Mouse (Mus musculus) ovary, adult 2 months (tissue): ENCODE data around the gene Mucl3. TPM values are rescaled to one million over a fixed set of nuclear protein-coding genes. Genes with fewer than 3 reads are reported as not detected.

Experiments
- polyA plus RNA-seq: library from polyadenylated mRNA; depleted of rRNA; stranded (reverse); fragments of >200 nt; gene quantifications from 2 replicates; pipeline ENCODE4 v1.2.3, GENCODE M21; 2012; rRNA removed

Gene Mucl3
- 0.17 TPM in 1 of 2 replicates, not detected in the other for polyA plus RNA-seq

GRCm38 (mm10) chr17:35643609-35644236 is at the start of gene Mucl3:
Gene Mucl3, minus strand, starts transcription at chr17:35643695.

GRCm38 (mm10) chr17:35673416-35674035 is 30.0 kb upstream of the Mucl3 start, which contains the start of gene Gtf2h4:
Gene Gtf2h4, minus strand, starts transcription at chr17:35673739.

DNA sequence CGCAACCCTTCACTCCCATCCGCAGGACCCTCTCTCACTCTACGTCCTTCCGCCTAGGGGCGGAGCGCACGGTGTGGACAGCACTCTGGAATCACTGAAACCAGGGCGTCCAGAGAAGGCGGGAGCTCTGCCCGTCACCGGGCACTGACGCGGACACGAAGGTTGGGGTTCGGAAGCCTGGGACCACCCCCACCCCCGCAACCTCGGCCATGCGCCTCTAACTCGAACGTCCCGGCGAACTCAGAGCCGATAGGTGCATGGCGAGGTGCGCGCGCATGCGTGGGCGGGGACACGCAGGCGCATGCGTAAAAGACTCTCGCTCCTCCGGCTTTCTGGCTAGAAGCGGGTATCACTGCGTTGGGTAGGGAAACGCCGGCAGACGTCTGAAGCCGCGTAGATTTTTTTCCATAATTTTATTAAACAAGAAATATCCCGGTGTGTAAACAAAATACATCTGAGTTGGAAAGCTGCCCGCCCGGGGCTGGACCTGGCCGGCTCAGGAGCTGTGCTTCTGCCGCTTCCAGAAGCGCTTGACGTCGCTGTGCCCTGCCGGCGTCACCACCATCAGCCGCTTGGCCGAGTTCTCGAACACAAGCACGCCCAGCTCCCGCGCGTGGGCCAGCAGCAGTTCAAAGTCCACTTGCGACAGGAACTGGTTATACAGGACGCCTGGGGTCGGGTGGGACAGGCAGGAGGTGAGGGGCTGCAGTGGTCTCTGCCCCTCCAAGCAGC is 24.0 kb upstream of the Mucl3 start, which contains the start of gene Vars2:
Gene Vars2 (minus strand): TSS at position 259 of the 732 bp plus-strand sequence.

GRCm38 (mm10) chr17:35626537-35626936 is 17.0 kb downstream of the Mucl3 start, which contains the start of gene Gm9573:
Gene Gm9573, minus strand, starts transcription at chr17:35626637.

GRCm38 (mm10) chr17:35601249-35601648 is 42.2 kb downstream of the Mucl3 start, which contains the start of gene Sfta2:
Gene Sfta2, plus strand, starts transcription at chr17:35601549.

Other genes with a start within 250 kb of the Mucl3 start
- gene H2-Q6, start 218.8 kb downstream of the Mucl3 start, polyA plus RNA-seq = 20.9 and 39.7 TPM in 2 replicates
- gene H2-Q7, start 204.5 kb downstream of the Mucl3 start, polyA plus RNA-seq = 52.3 and 110 TPM in 2 replicates
- gene H2-Q10, start 173.6 kb downstream of the Mucl3 start, polyA plus RNA-seq = 23.2 and 37.6 TPM in 2 replicates
- gene Pou5f1, start 137.7 kb downstream of the Mucl3 start, polyA plus RNA-seq = 4.1 and 4.2 TPM in 2 replicates
- gene Tcf19, start 126.9 kb downstream of the Mucl3 start, polyA plus RNA-seq = 14.8 and 18.4 TPM in 2 replicates
- 14.6 and 15.2 TPM in 2 replicates for gene Cchcr1, start 126.6 kb downstream of the Mucl3 start, polyA plus RNA-seq
- gene Psors1c2, start 110.5 kb downstream of the Mucl3 start, polyA plus RNA-seq = 0.27 and 0.47 TPM in 2 replicates
- 7.0 and 11.7 TPM in 2 replicates for gene Cdsn, start 91.6 kb downstream of the Mucl3 start, polyA plus RNA-seq
- 13.8 and 15.5 TPM in 2 replicates for gene 2300002M23Rik, start 76.2 kb downstream of the Mucl3 start, polyA plus RNA-seq
- 0.29 TPM in 1 of 2 replicates, not detected in the other for gene Sfta2, start 42.1 kb downstream of the Mucl3 start, polyA plus RNA-seq
- gene Gm9573, start 17.1 kb downstream of the Mucl3 start, polyA plus RNA-seq = not detected in 2 replicates
- gene Vars2, start 23.9 kb upstream of the Mucl3 start, polyA plus RNA-seq = 71.0 and 77.4 TPM in 2 replicates
- gene Gtf2h4, start 30.0 kb upstream of the Mucl3 start, polyA plus RNA-seq = 35.2 and 36.6 TPM in 2 replicates
- gene Ddr1, start 60.9 kb upstream of the Mucl3 start, polyA plus RNA-seq = 131 and 142 TPM in 2 replicates
- 47.8 and 66.0 TPM in 2 replicates for gene Ier3, start 178.0 kb upstream of the Mucl3 start, polyA plus RNA-seq
- gene Flot1, start 179.5 kb upstream of the Mucl3 start, polyA plus RNA-seq = 78.1 and 82.9 TPM in 2 replicates
- gene Tubb5, start 194.6 kb upstream of the Mucl3 start, polyA plus RNA-seq = 710 and 975 TPM in 2 replicates
- 8.5 and 10.1 TPM in 2 replicates for gene Mdc1, start 197.8 kb upstream of the Mucl3 start, polyA plus RNA-seq
- 26.5 and 32.4 TPM in 2 replicates for gene Nrm, start 217.6 kb upstream of the Mucl3 start, polyA plus RNA-seq
- gene Ppp1r18, start 221.9 kb upstream of the Mucl3 start, polyA plus RNA-seq = 41.5 and 48.5 TPM in 2 replicates
- gene Dhx16, start 236.1 kb upstream of the Mucl3 start, polyA plus RNA-seq = 84.3 and 95.7 TPM in 2 replicates